Mouse (Mus musculus) testis, postnatal 14 days (tissue): Measurements from ENCODE around the gene Btnl4.

ENCODE experiments used
- DNase-seq: peaks from one replicate; pipeline ENCODE4 v3.0.0; 2021; ENCODE audit warnings: low spot score

Gene Btnl4

GRCm38 (mm10) chr17:34437606-34438005, 39.5 kb downstream of the Btnl4 start:
- no peak for DNase-seq

- DNase-seq = no peak
Observed at GRCm38 (mm10) chr17:34437120-34437519, 40.0 kb downstream of the Btnl4 start.

DNA sequence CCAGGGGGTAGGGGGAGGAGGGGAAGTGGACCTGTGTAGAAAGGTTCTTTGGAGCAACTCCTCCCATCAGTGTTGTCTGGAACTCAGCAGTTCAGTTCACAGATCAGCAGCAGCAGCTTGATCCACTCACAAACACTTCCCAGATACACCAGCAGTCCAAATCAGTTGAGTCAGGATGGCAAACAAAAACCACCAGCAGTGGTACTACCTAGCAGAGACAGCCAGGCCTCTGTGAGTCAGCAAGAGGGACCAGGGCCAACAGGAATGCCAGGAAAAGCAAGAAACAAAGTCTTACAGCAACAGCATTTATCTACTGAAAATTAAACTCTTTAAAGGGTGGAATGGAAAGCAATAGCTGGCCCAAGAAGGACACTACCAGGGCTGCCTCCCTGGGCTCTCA, 49.5 kb downstream of the Btnl4 start:
- DNase-seq = no peak

GRCm38 (mm10) chr17:34420014-34420413, 57.1 kb downstream of the Btnl4 start:
- DNase-seq = no peak
